Mouse (Mus musculus) E14TG2a.4 (cell line): ENCODE measurements around the gene Pym1.

Experiments used
- CTCF ChIP-seq: conservative IDR thresholded peaks from 2 replicates; pipeline ENCODE4 v1.5.1; 2014; ENCODE audit warnings: low read length
- NANOG ChIP-seq: IDR thresholded peaks from 2 replicates; pipeline ENCODE4 v1.6.1; 2014; ENCODE audit warnings: borderline replicate concordance, low read length, mixed read lengths
- POU5F1 ChIP-seq: IDR thresholded peaks from 2 replicates; pipeline ENCODE4 v1.6.1; 2014; ENCODE audit warnings: low read length, borderline replicate concordance

DNA sequence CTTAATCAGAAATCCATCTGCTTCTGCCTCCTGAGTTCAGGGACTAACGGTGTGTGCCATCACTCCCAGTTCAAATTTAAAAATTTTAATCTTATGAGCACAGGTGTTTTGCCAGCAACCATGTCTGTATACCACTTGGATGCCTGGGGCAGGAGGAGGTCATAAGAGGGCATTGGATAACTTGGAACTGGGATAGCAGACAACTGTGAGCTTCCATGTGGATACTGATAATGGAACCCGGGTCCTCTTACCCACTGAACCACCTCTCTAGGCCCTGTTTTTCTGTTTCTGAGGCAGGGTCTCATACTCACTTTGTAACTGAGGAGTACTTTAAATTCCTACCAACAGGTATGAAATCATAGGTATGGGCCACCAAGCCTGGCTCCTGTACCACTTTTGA, 30.8 kb downstream of the Pym1 start:
- no peak for TF ChIP-seq CTCF
- TF ChIP-seq POU5F1, result no peak
- TF ChIP-seq NANOG, result no peak
